Mouse (Mus musculus) monocyte, adult 5-6 weeks (primary cell): ENCODE results near the gene Orai1. TPM values are rescaled to one million over a fixed set of nuclear protein-coding genes. Genes with fewer than 3 reads are reported as not detected.
A peak's percentile ranks its signal among the peaks of the same experiment; 100 is the strongest.
"Not testable (repeated sequence)": the region's sequence is repeated elsewhere in the genome, so short reads cannot be mapped to it uniquely, and the experiment has no call there.

Experiments used
- ATAC-seq: fragments of 153-309, 156-312 bp; replicated peaks from 2 replicates; pipeline ENCODE4 v1.8.0; 2017; ENCODE audit warnings: mild to moderate bottlenecking; ENCODE audit not compliant: low TSS enrichment, insufficient number of reproducible peaks, severe bottlenecking, poor library complexity, low FRiP score
- total RNA-seq: library from RNA; stranded (forward); fragments of 200-1000, 200-491, 200-594 nt; gene quantifications from 3 replicates; pipeline ENCODE4 v1.2.3, GENCODE M21; 2017

Gene Orai1
- total RNA-seq, 1 experiment from 2014 or later, result 17.2 TPM

DNA sequence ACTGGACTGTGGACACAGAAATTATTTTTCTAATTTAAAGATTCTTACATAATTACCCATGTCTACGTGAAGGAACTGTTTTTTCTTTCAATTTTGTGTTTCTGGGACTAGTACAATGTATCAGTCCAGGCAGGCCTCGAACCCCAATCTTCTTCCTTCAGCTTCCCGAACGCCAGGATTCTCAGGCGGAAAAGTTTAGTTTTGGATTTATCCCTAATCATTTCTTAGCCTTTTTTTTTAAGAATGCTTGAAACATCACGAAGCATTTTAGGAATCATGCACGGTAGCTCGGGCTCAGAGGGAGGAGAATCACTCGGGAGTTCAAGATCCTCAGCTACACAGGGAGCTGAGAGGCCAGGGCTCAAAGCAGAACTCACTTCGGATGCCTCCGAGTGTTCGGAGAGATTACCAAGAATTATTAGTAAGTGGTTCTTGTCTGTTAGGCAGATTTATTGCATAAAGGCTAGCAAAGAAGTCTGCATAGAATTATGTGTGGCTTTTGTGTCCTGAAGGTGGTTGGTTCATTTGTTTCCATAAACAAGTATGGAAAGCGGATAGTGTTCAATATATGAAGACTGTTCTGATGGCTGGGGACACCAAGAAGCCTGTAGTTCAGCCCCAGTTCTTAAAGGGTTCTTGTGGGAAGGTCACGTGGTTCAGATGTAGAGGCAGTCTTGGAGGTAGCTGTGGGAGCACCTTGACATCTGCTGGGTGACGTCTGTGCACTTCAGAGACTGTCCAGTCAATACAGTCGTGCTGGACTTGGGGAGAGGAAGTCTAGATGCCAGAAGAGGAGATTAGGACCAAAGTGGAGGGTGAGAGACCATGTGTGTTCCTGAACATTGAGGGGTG lies 43.6 kb downstream of the Orai1 start:
- no peak for ATAC-seq

DNA sequence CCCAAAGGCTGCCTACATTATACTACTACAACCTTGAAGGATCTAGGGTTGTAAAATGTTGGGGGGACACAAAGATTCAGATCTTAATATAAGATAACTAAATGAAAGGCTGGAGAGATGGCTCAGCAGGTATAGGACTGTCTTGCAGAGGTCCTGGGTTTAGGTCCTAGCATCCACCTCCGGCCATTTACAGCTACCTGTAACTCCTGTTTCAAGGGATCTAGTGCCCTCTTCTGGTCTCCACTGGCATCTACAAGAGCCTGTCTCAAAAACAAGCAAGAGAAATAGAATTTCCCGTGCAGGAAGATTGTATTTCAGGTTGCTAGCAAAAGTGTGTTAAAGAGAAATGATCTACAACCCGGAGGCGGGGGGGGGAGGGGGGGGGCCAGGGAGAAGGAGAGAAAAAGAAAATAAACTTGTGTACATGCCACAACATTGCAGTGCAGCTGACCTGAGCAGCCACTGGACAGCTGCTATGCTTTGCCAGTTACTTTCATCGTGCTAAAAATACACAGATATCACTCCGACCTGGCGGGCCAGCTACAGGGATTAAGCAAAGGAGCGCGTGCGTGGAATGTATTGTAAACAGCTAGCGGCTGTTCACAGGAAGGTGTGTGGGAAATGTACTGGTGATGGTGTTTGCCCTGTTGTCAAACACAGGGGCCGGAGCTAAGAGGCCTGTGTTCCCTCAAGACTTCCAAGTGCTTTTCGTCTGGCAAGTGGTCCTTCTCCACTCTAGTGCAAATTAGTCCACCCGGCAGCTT lies 45.1 kb downstream of the Orai1 start:
- no peak for ATAC-seq

DNA sequence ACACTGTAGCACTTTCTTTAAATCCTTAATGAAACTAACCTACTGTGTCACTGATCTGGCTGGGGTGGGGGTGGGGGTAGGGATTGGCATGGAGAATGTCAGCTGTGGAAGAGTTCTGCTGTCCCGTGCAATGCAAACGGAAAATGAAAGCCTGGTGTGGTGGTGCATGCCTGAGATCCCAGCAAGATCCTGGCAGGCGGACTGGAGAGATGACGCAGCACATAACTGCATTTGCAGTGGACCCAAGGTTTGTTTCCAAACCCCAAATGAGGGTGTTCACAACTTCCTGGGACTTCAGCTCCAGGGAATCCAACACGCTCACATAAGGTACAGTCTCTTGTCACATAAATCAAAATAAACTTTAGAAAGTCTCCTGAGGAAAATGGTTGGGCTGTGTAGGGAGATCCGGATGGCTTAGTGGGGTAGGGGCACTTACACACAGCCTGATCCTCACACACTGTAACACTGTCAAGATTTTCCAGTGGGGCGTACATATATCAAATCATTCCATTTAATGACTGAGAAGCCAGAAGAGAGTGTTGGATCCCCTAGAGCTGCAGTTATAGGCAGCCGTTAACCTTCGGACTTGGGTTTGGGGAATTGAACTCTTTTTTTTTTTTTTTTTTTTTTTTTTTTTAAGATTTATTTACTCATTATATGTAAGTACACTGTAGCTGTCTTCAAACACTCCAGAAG lies 46.0 kb downstream of the Orai1 start:
- no peak for ATAC-seq

DNA sequence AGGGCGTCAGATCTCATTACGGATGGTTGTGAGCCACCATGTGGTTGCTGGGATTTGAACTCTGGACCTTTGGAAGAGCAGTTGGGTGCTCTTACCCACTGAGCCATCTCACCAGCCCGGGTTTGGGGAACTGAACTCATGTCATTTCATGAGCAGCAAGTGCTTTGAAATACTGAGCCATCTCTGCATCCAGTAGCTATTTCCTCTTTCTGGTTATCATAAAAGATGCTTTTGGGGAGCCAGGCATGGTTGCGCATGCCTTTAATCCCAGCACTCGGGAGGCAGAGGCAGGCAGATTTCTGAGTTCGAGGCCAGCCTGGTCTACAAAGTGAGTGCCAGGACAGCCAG lies 46.5 kb downstream of the Orai1 start:
- not testable (repeated sequence) for ATAC-seq

DNA sequence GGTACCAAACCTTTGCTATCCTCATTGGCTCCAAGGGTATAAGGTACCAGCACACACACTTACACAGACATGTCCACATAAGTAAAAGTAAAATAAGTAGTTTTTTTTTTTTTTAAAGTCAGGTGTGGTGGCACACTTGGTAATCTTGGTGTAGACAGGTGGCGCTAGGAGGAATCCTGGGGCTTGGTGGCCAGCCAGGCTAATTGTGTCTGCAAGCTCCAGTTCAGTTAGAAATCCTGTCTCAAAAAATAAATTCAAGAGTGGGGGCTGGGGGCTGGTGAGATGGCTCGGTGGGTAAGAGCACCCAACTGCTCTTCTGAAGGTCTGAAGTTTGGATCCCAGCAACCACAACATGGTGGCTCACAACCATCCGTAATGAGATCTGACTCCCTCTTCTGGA lies 48.3 kb downstream of the Orai1 start:
- no peak for ATAC-seq

DNA sequence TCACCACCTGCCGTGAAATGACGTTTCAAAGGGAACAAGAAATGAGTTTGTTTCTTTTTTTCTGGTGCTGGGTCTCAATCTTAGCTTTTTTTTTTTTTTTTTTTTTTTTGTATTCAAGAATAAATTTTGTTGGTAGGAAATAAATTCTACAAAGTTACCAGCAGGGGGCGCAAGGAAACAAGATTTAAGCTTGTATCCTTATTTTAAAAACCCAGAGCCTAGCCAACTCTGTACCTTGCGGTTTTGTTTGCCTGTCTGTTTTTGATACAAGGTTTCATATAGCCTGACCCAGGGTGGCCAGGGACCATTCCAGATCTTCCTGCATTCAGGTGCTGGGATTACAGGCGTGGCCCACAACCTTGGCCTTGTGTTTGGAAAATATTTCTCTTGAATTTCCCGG lies 49.3 kb downstream of the Orai1 start:
- peak; percentile 33; the same call in 1 of the 2 replicates for ATAC-seq

DNA sequence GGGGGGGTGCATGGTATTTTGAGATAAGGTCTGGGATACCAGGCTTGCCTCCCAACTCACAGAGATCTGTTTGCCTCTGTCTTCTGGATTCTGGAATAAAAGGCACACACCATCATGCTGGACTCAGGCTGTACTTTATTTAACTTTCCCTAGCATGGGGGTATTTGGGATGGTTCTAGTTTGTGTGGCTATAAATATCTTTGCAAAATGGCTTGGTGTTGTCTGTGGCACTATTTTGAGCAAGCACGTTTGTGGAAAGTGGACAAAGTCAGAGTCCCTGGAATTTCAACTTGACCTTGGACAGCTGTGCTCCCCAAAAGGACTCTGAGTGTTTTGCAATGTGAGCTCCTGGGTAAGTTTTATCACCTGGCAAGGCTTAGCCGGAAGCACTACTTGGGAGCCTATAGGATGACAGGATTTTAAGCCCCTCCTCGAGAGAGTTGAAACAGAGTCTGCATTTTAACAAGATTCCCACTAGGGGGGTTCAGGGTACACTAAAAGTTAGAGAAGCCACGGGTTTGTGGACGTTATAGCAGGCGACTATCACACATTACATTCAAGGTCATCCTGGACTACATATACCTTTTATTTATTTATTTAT lies 52.6 kb downstream of the Orai1 start:
- ATAC-seq, result no peak

DNA sequence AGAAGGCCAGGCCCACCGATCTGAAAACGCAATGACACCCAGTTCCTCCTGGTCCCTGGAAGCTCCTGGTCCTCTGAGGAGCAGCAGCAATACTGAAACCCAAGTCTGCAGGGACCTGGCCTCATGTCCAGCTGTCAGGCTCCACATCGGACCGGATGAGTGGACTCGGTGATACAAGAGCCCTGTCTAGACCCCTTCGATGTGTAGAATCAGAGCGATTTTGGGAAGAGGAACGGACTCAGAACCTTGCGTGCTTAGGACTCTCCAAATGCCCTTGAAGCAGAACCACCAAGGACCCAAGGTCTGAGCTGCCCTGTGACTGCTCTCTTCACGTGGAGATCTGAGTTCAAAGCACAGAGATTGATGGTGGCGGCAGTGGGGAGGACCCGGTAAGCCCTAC lies 53.2 kb downstream of the Orai1 start, which contains the start of gene Tmem120b:
TSS of gene Tmem120b (plus strand) at position 301 of the 400 bp plus-strand sequence.
- ATAC-seq, result no peak

DNA sequence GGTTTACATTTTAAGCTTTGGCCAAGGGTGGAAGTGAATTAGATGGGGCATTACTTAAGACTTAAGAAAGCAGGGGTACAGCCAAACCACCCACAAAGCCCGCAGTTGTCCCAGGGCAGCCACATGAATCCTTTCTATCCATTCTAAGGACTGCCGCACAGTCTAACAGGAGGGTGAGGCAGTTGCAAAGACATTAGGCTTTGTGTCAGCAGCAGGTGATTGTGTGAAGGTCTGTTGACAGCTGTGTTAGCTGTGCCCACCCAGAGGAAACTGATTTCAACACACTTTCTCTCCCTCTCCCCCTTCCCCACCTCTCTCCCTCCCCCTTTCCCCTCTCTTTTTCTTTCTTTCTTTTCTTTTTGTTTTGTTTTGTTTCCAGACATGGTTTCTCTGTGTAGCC lies 53.8 kb downstream of the Orai1 start:
- no peak for ATAC-seq

DNA sequence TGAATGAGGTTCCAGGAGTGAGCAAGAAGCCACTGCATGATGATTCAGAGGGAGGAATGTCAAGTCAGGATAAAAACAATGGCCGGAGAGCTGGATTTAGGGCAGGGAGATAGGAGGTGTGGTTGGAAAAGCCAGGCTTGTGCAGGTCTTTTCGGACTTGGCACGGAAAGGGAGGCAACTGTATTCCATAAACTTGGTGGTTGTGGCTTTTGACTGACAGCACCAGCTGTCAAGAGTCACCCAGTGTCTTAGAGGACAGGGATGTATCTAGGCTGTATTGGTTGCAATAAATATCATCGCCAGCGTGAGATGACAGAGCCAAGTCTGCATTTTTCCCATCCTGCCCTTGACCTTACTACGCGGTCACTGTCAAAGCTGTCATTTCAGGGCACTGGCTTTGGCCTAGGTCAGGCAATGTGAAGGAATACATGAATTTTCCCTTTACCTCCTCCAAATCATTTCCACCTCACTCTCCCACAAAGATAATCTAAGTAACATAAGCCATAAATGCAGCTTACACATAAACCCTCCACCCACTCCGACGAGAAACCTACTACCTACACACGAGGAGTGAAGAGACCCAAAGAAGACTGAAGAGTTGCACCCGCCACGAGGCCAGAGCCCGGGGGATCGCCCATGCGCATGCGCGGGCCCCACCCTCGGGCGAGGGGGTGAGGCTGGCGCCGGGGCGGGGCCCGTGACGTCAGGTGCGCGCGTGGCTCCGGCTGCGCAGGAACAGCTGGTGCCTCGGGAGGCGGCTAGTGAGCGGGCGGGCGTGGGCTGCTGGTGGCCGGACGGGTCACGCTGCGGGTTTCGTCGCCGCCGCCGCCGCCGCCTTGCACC lies 60.9 kb downstream of the Orai1 start:
- ATAC-seq, result peak; percentile 67

DNA sequence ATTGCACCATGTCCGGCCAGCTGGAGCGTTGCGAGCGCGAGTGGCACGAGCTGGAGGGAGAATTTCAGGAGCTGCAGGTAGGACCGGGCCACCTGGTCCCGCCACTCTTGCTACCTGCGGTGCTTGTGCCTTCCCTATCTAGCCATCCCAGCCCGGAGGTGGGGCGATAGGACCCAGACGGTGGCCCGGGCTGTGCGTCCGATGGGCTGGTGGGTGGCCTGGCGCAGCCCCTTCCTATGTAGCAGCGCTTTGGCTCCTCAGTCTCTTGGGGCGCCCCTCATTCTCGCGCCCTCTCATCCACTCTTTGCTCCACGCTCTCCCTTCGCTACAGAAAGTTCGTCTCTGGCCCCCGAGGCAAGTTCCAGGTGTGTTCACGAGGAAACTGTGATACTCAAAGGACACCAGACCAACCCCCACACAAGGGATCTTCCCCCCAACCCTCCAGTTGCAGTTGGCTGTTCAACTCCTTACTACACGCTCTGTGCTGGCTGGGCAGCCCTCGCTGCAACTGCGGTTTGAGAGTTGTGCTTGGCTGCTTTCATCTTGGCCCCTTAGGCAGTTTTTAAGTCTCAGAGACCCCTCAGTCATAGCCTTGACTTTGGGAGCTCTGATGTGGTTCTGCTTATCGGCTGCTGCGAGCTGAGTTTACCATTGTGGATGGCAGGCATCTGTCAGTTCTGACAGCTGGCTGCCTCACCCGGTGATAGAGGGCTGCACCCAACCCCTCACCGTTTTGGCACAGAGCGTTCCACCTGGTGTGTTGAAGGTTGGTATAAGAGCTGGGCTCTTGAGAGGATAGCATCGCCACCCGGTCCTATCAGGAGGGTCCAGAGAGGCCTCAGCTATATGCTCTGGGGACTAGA lies 61.8 kb downstream of the Orai1 start:
- no peak for ATAC-seq

DNA sequence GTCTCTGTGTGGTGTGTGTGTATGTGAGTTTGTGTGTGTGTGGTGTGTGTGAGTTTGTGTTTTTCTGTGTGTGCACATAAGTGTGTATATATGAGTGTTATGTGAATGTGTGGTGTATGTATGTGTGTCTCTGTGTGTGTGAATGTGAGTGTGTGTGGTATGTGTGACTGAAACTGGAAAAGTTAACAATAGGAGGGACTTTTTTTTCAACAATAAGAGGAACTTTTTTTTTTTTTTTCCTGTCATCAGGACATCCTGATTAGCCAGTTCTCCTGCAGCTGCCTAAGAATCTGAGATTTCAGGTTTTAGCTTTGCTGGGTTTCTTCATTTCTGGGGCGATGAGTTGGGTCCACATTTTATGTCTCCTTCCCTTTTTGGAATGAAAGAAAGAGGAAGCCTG lies 64.7 kb downstream of the Orai1 start:
- ATAC-seq, result 0 out of 2 replicates have a peak, but pooled peaks have one; percentile 1

DNA sequence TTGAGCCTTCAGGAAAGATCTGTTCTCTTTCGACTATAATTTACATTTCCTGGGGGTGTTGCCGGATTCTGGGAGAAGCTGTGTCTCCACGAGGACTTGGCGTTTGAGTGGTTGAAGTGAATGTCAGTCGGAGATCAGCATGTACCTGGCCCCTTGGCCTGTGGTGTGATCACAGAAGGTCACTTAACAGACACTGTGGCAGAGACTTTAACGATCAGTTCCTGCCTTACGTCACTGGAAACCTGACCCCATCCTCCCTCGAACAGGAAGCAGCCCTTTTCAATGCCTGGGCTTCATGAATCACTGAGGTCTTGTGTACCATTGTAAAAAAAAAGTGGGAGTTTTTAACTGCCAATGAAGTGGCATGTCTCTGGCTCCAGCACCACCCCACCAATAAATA lies 65.2 kb downstream of the Orai1 start:
- peak; percentile 42 for ATAC-seq

Other genes with a start within 250 kb of the Orai1 start
- gene Camkk2, start 235.7 kb upstream of the Orai1 start, total RNA-seq, result 63.5 to 74.7 TPM (median 70.1 TPM) in 3 replicates
- gene Anapc5, start 193.7 kb upstream of the Orai1 start, total RNA-seq, result 141 to 157 TPM (median 145 TPM) in 3 replicates
- gene Rnf34, start 165.0 kb upstream of the Orai1 start, total RNA-seq, result 23.9 to 25.5 TPM (median 24.1 TPM) in 3 replicates
- 24.1 to 26.8 TPM (median 25.5 TPM) in 3 replicates for gene Kdm2b, start 25.3 kb upstream of the Orai1 start, total RNA-seq
- gene Morn3, start 31.9 kb downstream of the Orai1 start, total RNA-seq, result not detected in 3 replicates
- 0.67 to 3.5 TPM (median 2.0 TPM) in 3 replicates for gene Tmem120b, start 53.3 kb downstream of the Orai1 start, total RNA-seq
- 18.8 to 40.6 TPM (median 30.1 TPM) in 3 replicates for gene Rhof, start 117.6 kb downstream of the Orai1 start, total RNA-seq
- gene Setd1b, start 127.1 kb downstream of the Orai1 start, total RNA-seq, result 2.4 to 15.3 TPM (median 3.2 TPM) in 3 replicates
- gene Psmd9, start 154.3 kb downstream of the Orai1 start, total RNA-seq, result 16.7 to 38.7 TPM (median 18.9 TPM) in 3 replicates
- not detected in 3 replicates for gene Hpd, start 167.7 kb downstream of the Orai1 start, total RNA-seq
- gene Wdr66, start 237.0 kb downstream of the Orai1 start, total RNA-seq, result 0.78 TPM in 1 of 3 replicates, not detected in the others